Mouse (Mus musculus) thymus, adult 2 months (tissue): ENCODE data around the gene A030005K14Rik.

Experiments
- CTCF ChIP-seq: fragments of 200-500 bp; IDR thresholded peaks from 2 replicates; pipeline ENCODE4 v1.5.1; 2012; ENCODE audit warnings: mild to moderate bottlenecking, control low read depth, low read length, moderate library complexity, borderline replicate concordance; ENCODE audit not compliant: control insufficient read depth, poor library complexity, insufficient read depth; ENCODE audit errors: extremely low read depth
- POLR2A ChIP-seq: fragments of 200-500 bp; IDR thresholded peaks from 2 replicates; pipeline ENCODE4 v1.6.1; 2012; ENCODE audit warnings: mild to moderate bottlenecking, low read length, control low read depth, moderate library complexity; ENCODE audit not compliant: control insufficient read depth, poor library complexity, insufficient read depth; ENCODE audit errors: extremely low read depth

DNA sequence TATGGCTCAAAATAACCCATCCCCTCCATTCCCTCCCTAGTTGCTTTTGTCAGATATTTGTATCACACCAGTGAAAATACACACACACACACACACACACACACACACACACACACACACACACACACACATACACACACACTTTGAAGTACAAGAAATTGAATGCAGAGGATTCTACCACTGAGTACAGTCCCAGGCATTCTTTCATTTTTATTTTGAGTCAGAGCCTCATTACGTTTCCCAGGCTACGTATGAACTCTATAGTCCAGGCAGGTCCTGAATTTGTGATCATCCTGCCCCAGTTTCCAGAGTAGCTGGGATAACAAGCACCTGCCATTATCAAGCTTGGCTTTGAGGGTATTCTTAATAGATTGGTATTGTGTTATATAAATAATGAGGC, 40.0 kb upstream of the A030005K14Rik start:
- TF ChIP-seq CTCF (no peak), POLR2A (no peak)
